Mouse (Mus musculus): ENCODE measurements around the gene Arntl2.

DNA sequence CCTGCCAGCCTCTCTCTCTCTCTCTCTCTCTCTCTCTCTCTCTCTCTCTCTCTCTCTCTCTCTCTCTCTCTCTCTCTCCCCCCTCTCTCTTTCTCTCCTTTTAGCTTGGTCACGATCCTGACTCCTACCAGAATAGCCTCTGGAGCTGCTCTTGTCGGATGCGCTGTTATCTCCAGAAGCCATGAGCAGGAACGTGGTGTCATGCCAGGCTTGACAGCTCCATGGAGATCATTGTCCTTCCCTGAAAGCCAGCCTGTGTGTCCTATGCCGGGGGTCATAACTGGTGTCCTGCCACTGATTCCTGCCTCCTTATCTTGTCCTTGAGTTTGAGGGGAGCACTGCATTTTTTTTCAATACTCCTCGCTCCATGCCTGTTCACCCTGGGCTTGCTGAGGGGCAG is 49.0 kb downstream of the Arntl2 start:
- TF ChIP-seq MAX (IDR thresholded peaks at IDR 0.05) = no peak
- no peak for TF ChIP-seq CTCF (IDR thresholded peaks at IDR 0.05; ENCODE audit: control insufficient read depth, insufficient read depth, insufficient read length)
